In genomic region chr8:87147704-87148103, GRCm38 (mm10) we compare ENCODE assay signal across 32 mouse cellular contexts.
"Had no signal": no experiment of that assay in that cellular context is flagged by ENCODE, and none has a peak within 500 bp of the region (broad histone marks: within the 10 kb centered on the region; RNA-seq: fewer than 3 reads in every experiment).

No protein-coding gene starts in this region.

- H3K27me3 ChIP-seq: heart, embryonic 12.5 days; heart, embryonic 13.5 days; heart, embryonic 15.5 days; hindbrain, embryonic 12.5 days; hindbrain, embryonic 15.5 days; intestine, embryonic 15.5 days; kidney, embryonic 15.5 days had no signal

- H3K9me3 ChIP-seq: heart, embryonic 10.5 days; heart, embryonic 15.5 days; hindbrain, embryonic 12.5 days; hindbrain, embryonic 15.5 days; intestine, embryonic 15.5 days; kidney, embryonic 15.5 days had no signal

- H3K27ac ChIP-seq: heart, embryonic 10.5 days; heart, embryonic 13.5 days; heart, embryonic 15.5 days; hindbrain, embryonic 10.5 days; hindbrain, embryonic 12.5 days; hindbrain, embryonic 13.5 days; hindbrain, embryonic 14.5 days; hindbrain, embryonic 15.5 days; hindbrain, postnatal 0 days; intestine, embryonic 15.5 days; kidney, embryonic 15.5 days; kidney, postnatal 0 days; layer of hippocampus, adult 2 months; left cerebral cortex, adult 2 months had no signal

- H3K4me1 ChIP-seq: heart, embryonic 12.5 days; heart, embryonic 15.5 days; kidney, embryonic 15.5 days had no signal

- H3K4me2 ChIP-seq: heart, embryonic 11.5 days; heart, embryonic 12.5 days; heart, embryonic 13.5 days; heart, embryonic 15.5 days; hindbrain, embryonic 12.5 days; hindbrain, embryonic 13.5 days; hindbrain, embryonic 14.5 days; hindbrain, embryonic 15.5 days; intestine, embryonic 15.5 days; kidney, embryonic 15.5 days had no signal

- H3K36me3 ChIP-seq: heart, embryonic 10.5 days; heart, embryonic 12.5 days; heart, embryonic 13.5 days; heart, embryonic 15.5 days; hindbrain, embryonic 10.5 days; hindbrain, embryonic 12.5 days; hindbrain, embryonic 13.5 days; hindbrain, embryonic 15.5 days; intestine, embryonic 15.5 days; kidney, embryonic 15.5 days had no signal

- H3K4me3 ChIP-seq: heart, embryonic 10.5 days; heart, embryonic 12.5 days; heart, embryonic 13.5 days; heart, embryonic 15.5 days; hindbrain, embryonic 10.5 days; hindbrain, embryonic 12.5 days; hindbrain, embryonic 13.5 days; hindbrain, embryonic 15.5 days; intestine, embryonic 15.5 days; kidney, embryonic 15.5 days; layer of hippocampus, adult 2 months; left cerebral cortex, adult 2 months had no signal

- H3K9ac ChIP-seq: heart, embryonic 12.5 days; heart, embryonic 13.5 days; heart, embryonic 15.5 days; hindbrain, embryonic 12.5 days; hindbrain, embryonic 13.5 days; hindbrain, embryonic 14.5 days; hindbrain, embryonic 15.5 days; intestine, embryonic 15.5 days; kidney, embryonic 15.5 days had no signal

- DNase-seq: heart, postnatal 10 days; heart, postnatal 14 days; heart, postnatal 36 days; heart, postnatal 4 days; kidney, adult 11 months; kidney, adult 18-20 months; kidney, adult 2 months; kidney, adult 8-10 months; kidney, adult 9 months; kidney, postnatal 10 days; kidney, postnatal 14 days; kidney, postnatal 25 days; kidney, postnatal 36 days; kidney, postnatal 4 days; layer of hippocampus, adult 9-11 months; layer of hippocampus, postnatal 36 days had no signal
